Mouse (Mus musculus): ENCODE data around the gene Ccdc71. TPM values are rescaled to one million over a fixed set of nuclear protein-coding genes. Genes with fewer than 3 reads are reported as not detected.

Gene Ccdc71
- total and polyA plus RNA-seq, 3 experiments: 14.5 to 33.0 (median 16.1) TPM

GRCm38 (mm10) chr9:108481520-108482210, 21.3 kb downstream of the Ccdc71 start:
- H3K27ac ChIP-seq (ENCODE audit: insufficient read depth, low read depth): no peak overlapping the region
- no peak overlapping the region for H3K9ac ChIP-seq (ENCODE audit: insufficient read depth, low read depth)
- H3K4me3 ChIP-seq (replicated peaks in 1 of 3; ENCODE audit: low read depth in 2 of 3, low read length in 2 of 3, poor library complexity in 1 of 3): no peak overlapping the region
- no peaks in the 10 kb centered on the region for H3K4me1 ChIP-seq (ENCODE audit: control insufficient read depth in 1 of 2, insufficient read depth in 2 of 2)
- in situ Hi-C loops (cut with MboI; ENCODE audit: low pct_ligation_motif_present, low pct_unique_long_range_greater_than_20kb, low sequenced_read_pairs) (no loop called here), dilution Hi-C loops (cut with MboI; ENCODE audit: extremely low pct_ligation_motif_present, extremely low pct_unique_long_range_greater_than_20kb, low sequenced_read_pairs) (no loop called here)
- no peak for DNase-seq (ENCODE audit: extremely low read depth)
- no peak overlapping the region for H3K4me2 ChIP-seq (ENCODE audit: insufficient read depth, low read depth, poor library complexity, severe bottlenecking)
- no peaks in the 10 kb centered on the region for H3K79me2 ChIP-seq (replicated peaks; ENCODE audit: control insufficient read depth, extremely low read depth, insufficient read depth, poor library complexity, severe bottlenecking)
- TF ChIP-seq SMC3 (IDR thresholded peaks at IDR 0.05; ENCODE audit: low read depth, low read length) (no peak), JUND (conservative IDR thresholded peaks at IDR 0.05; ENCODE audit: low read depth, low read length) (no peak), RCOR1 (conservative IDR thresholded peaks at IDR 0.05; ENCODE audit: low read depth, low read length) (no peak), POLR2AphosphoS2 (IDR thresholded peaks at IDR 0.05; ENCODE audit: low read depth, low read length) (no peak), RAD21 (IDR thresholded peaks at IDR 0.05; ENCODE audit: low read depth, low read length) (no peak), HCFC1 (IDR thresholded peaks at IDR 0.05; ENCODE audit: low read depth, low read length) (no peak), TCF12 (IDR thresholded peaks at IDR 0.05; ENCODE audit: low read depth, low read length) (no peak), PAX5 (IDR thresholded peaks at IDR 0.05; ENCODE audit: low read length) (no peak), TBP (conservative IDR thresholded peaks at IDR 0.05; ENCODE audit: low read depth, low read length) (no peak), ZKSCAN1 (IDR thresholded peaks at IDR 0.05; ENCODE audit: borderline replicate concordance, low read depth, low read length) (no peak), MXI1 (IDR thresholded peaks at IDR 0.05; ENCODE audit: low read depth, low read length) (no peak), ZNF384 (IDR thresholded peaks at IDR 0.05; ENCODE audit: low read depth, low read length) (no peak), ELF1 (IDR thresholded peaks at IDR 0.05; ENCODE audit: low read depth, low read length) (no peak), ZMIZ1 (IDR thresholded peaks at IDR 0.05; ENCODE audit: low read depth, low read length) (no peak), KAT2A (IDR thresholded peaks at IDR 0.05; ENCODE audit: insufficient replicate concordance, low read length) (no peak)
- no peaks in the 10 kb centered on the region for H3K9me3 ChIP-seq (replicated peaks; ENCODE audit: low read length)
- H3K27me3 ChIP-seq (replicated peaks): peaks cover 6% of the 10 kb centered on the region
- no peaks in the 10 kb centered on the region for H3K36me3 ChIP-seq (replicated peaks in 1 of 2; ENCODE audit: control insufficient read depth in 1 of 2, insufficient read depth in 1 of 2, low read length in 1 of 2)

- Histone ChIP-seq H3K9ac (ENCODE audit: insufficient read depth, low read depth) (no peak overlapping the region), H3K36me3 (replicated peaks in 1 of 2; ENCODE audit: control insufficient read depth in 1 of 2, insufficient read depth in 1 of 2, low read length in 1 of 2) (no peaks in the 10 kb centered on the region), H3K4me2 (ENCODE audit: insufficient read depth, low read depth, poor library complexity, severe bottlenecking) (no peak overlapping the region), H3K27me3 (replicated peaks) (peaks cover 6% of the 10 kb centered on the region), H3K4me1 (ENCODE audit: control insufficient read depth in 1 of 2, insufficient read depth in 2 of 2) (no peaks in the 10 kb centered on the region), H3K9me3 (replicated peaks; ENCODE audit: low read length) (no peaks in the 10 kb centered on the region), H3K79me2 (replicated peaks; ENCODE audit: control insufficient read depth, extremely low read depth, insufficient read depth, poor library complexity, severe bottlenecking) (no peaks in the 10 kb centered on the region), H3K27ac (ENCODE audit: insufficient read depth, low read depth) (no peak overlapping the region), H3K4me3 (replicated peaks in 1 of 3; ENCODE audit: low read depth in 2 of 3, low read length in 2 of 3, poor library complexity in 1 of 3) (no peak overlapping the region)
- DNase-seq (ENCODE audit: extremely low read depth): no peak
- TF ChIP-seq TBP (conservative IDR thresholded peaks at IDR 0.05; ENCODE audit: low read depth, low read length) (no peak), SIN3A (IDR thresholded peaks at IDR 0.05; ENCODE audit: low read length) (no peak), MAZ (IDR thresholded peaks at IDR 0.05; ENCODE audit: low read depth, low read length) (no peak), MXI1 (IDR thresholded peaks at IDR 0.05; ENCODE audit: low read depth, low read length) (no peak), BHLHE40 (IDR thresholded peaks at IDR 0.05; ENCODE audit: low read depth, low read length) (no peak), RCOR1 (conservative IDR thresholded peaks at IDR 0.05; ENCODE audit: low read depth, low read length) (no peak), ZC3H11A (IDR thresholded peaks at IDR 0.05; ENCODE audit: low read depth, low read length) (no peak), RAD21 (IDR thresholded peaks at IDR 0.05; ENCODE audit: low read depth, low read length) (no peak), HCFC1 (IDR thresholded peaks at IDR 0.05; ENCODE audit: low read depth, low read length) (no peak), JUND (conservative IDR thresholded peaks at IDR 0.05; ENCODE audit: low read depth, low read length) (no peak), USF2 (conservative IDR thresholded peaks at IDR 0.05; ENCODE audit: low read depth, low read length) (no peak), JUN (IDR thresholded peaks at IDR 0.05; ENCODE audit: insufficient read depth, low read depth, low read length) (no peak), IRF4 (IDR thresholded peaks at IDR 0.05; ENCODE audit: low read depth, low read length) (no peak), TCF12 (IDR thresholded peaks at IDR 0.05; ENCODE audit: low read depth, low read length) (no peak), PAX5 (IDR thresholded peaks at IDR 0.05; ENCODE audit: low read length) (no peak), UBTF (IDR thresholded peaks at IDR 0.05; ENCODE audit: low read depth, low read length) (no peak), ETS1 (conservative IDR thresholded peaks at IDR 0.05; ENCODE audit: low read depth, low read length) (no peak), ZNF384 (IDR thresholded peaks at IDR 0.05; ENCODE audit: low read depth, low read length) (no peak)
- dilution Hi-C loops (cut with MboI; ENCODE audit: extremely low pct_ligation_motif_present, extremely low pct_unique_long_range_greater_than_20kb, low sequenced_read_pairs): no loop called here
- in situ Hi-C loops (cut with MboI; ENCODE audit: low pct_ligation_motif_present, low pct_unique_long_range_greater_than_20kb, low sequenced_read_pairs): no loop called here
Measured at GRCm38 (mm10) chr9:108483051-108483790, 22.9 kb downstream of the Ccdc71 start.
